Mouse (Mus musculus) stomach, embryonic 14.5 days (tissue): ENCODE results near the gene Casp7. TPM values are rescaled to one million over a fixed set of nuclear protein-coding genes. Genes with fewer than 3 reads are reported as not detected.

ENCODE experiments used
- ATAC-seq: fragments of 200-750 bp; cut with Nextera tagmentation; 2 replicates; pipeline ENCODE4 v1.8.0; 2017; ENCODE audit warnings: low read depth, moderate TSS enrichment; ENCODE audit not compliant: insufficient number of reproducible peaks, insufficient read depth, low FRiP score
- H3K27ac ChIP-seq: fragments of 300-500 bp; sonication (generic); 2 replicates; pipeline ENCODE4 v1.5.1; 2014; ENCODE audit warnings: mild to moderate bottlenecking, low read length, moderate library complexity, mixed read lengths
- H3K27me3 ChIP-seq: fragments of 300-500 bp; sonication (generic); 2 replicates; pipeline ENCODE4 v1.6.1; 2014; ENCODE audit warnings: low read length, control low read depth, mixed read lengths; ENCODE audit not compliant: control insufficient read depth, insufficient read depth
- H3K36me3 ChIP-seq: fragments of 300-500 bp; sonication (generic); 2 replicates; pipeline ENCODE4 v1.6.1; 2014; ENCODE audit warnings: mild to moderate bottlenecking, control low read depth, low read length, moderate library complexity, mixed read lengths; ENCODE audit not compliant: control insufficient read depth, insufficient read depth
- H3K4me1 ChIP-seq: fragments of 300-500 bp; sonication (generic); 2 replicates; pipeline ENCODE4 v1.6.1; 2014; ENCODE audit warnings: low read length, control low read depth, mixed read lengths; ENCODE audit not compliant: control insufficient read depth, insufficient read depth
- H3K4me2 ChIP-seq: fragments of 300-500 bp; sonication (generic); replicated peaks from 2 replicates; pipeline ENCODE4 v1.6.1; 2014; ENCODE audit warnings: low read depth, low read length, control low read depth
- H3K4me3 ChIP-seq: fragments of 300-500 bp; sonication (generic); 2 replicates; pipeline ENCODE4 v1.5.1; 2014; ENCODE audit warnings: low read depth, low read length, control low read depth
- H3K9ac ChIP-seq: fragments of 300-500 bp; sonication (generic); replicated peaks from 2 replicates; pipeline ENCODE4 v1.6.1; 2014; ENCODE audit warnings: low read depth, mild to moderate bottlenecking, control low read depth, low read length, moderate library complexity, mixed read lengths
- H3K9me3 ChIP-seq: fragments of 300-500 bp; sonication (generic); 2 replicates; pipeline ENCODE4 v1.6.1; 2016; ENCODE audit warnings: low read depth, low read length, control low read depth; ENCODE audit not compliant: control insufficient read depth
- WGBS: fragments of 180-500 bp; shearing (Covaris S2); extraction: QIAGEN DNeasy Blood & Tissue Kit; methylation state at CpG from one replicate; pipeline ENCODE4 v1.1.7; 2014; 5-methylcytosine and 5-hydroxymethylcytosine counted together
- polyA plus RNA-seq: library from polyadenylated mRNA; unstranded; fragments of >200 nt; fragmentation: Nextera tagmentation; extraction: Ambion mirVana; gene quantifications from 2 replicates; pipeline ENCODE4 v1.2.1, GENCODE M21; 2014

Gene Casp7
- polyA plus RNA-seq, 1 experiment from 2014 or later, result 31.3 TPM

DNA sequence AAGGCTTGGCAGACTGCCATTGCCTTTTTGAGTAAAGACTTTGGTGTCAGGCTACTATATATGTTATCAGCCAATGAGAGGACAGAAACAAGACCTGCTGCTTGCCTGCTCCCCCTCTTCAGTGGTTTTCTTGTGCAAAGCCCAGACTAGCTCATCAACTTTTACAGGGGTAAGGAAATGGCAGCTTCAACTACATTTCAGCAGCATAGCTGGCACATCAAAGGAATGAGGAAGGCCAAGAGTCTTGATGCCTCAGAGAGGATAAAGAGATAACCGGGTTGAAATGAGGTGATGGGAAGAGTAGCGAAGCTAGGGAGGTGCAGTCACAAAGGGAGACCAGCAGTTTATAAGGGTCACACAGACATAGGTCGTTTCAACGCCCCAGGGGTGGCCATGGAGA, 60.6 kb downstream of the Casp7 start:
- no peak for ATAC-seq
- no peak overlapping the region for H3K27ac ChIP-seq
- H3K36me3 ChIP-seq, result no peaks in the 10 kb centered on the region
- no peaks in the 10 kb centered on the region for H3K9me3 ChIP-seq
- WGBS, result 84% methylated on average over 4 of the region's 4 CpGs
- no peak overlapping the region for H3K4me2 ChIP-seq
- no peak overlapping the region for H3K9ac ChIP-seq
- H3K4me3 ChIP-seq, result no peak overlapping the region
- H3K27me3 ChIP-seq, result no peaks in the 10 kb centered on the region
- H3K4me1 ChIP-seq, result peaks cover 13% of the 10 kb centered on the region

GRCm38 (mm10) chr19:56459154-56460050, 62.5 kb downstream of the Casp7 start:
- Histone ChIP-seq H3K9me3 (no peaks in the 10 kb centered on the region), H3K4me2 (no peak overlapping the region), H3K9ac (no peak overlapping the region), H3K36me3 (no peaks in the 10 kb centered on the region), H3K27me3 (no peaks in the 10 kb centered on the region), H3K27ac (no peak overlapping the region), H3K4me3 (no peak overlapping the region), H3K4me1 (peaks cover 13% of the 10 kb centered on the region; the same call in 1 of the 2 replicates)
- WGBS, result 83% methylated on average over 10 of the region's 10 CpGs
- no peak for ATAC-seq

GRCm38 (mm10) chr19:56460241-56460640, 63.3 kb downstream of the Casp7 start:
- no peaks in the 10 kb centered on the region for H3K27me3 ChIP-seq
- H3K27ac ChIP-seq, result no peak overlapping the region
- no peak overlapping the region for H3K4me2 ChIP-seq
- 74% methylated on average over 2 of the region's 2 CpGs for WGBS
- H3K4me3 ChIP-seq, result no peak overlapping the region
- H3K9me3 ChIP-seq, result no peaks in the 10 kb centered on the region
- no peaks in the 10 kb centered on the region for H3K36me3 ChIP-seq
- no peak overlapping the region for H3K9ac ChIP-seq
- no peak for ATAC-seq
- H3K4me1 ChIP-seq, result peaks cover 13% of the 10 kb centered on the region; the same call in 1 of the 2 replicates

- Histone ChIP-seq H3K4me1 (peaks cover 11% of the 10 kb centered on the region; the same call in 1 of the 2 replicates), H3K9ac (no peak within 1 kb of the TSS), H3K27ac (no peak within 1 kb of the TSS), H3K36me3 (no peaks in the 10 kb centered on the region), H3K27me3 (no peaks in the 10 kb centered on the region), H3K4me2 (no peak within 1 kb of the TSS), H3K4me3 (no peak within 1 kb of the TSS), H3K9me3 (no peaks in the 10 kb centered on the region)
- no peak for ATAC-seq
- 60% methylated on average over 10 of the region's 10 CpGs for WGBS
Observed at GRCm38 (mm10) chr19:56461522-56462101, 64.7 kb downstream of the Casp7 start, which contains the start of gene Plekhs1. TSS of gene Plekhs1 (plus strand) at chr19:56461640.

GRCm38 (mm10) chr19:56462786-56463185, 65.9 kb downstream of the Casp7 start:
- H3K4me2 ChIP-seq, result no peak overlapping the region
- H3K4me3 ChIP-seq, result no peak overlapping the region
- no peak overlapping the region for H3K27ac ChIP-seq
- 64% methylated on average over 4 of the region's 4 CpGs for WGBS
- H3K36me3 ChIP-seq, result no peaks in the 10 kb centered on the region
- no peaks in the 10 kb centered on the region for H3K9me3 ChIP-seq
- H3K27me3 ChIP-seq, result no peaks in the 10 kb centered on the region
- ATAC-seq, result no peak
- H3K4me1 ChIP-seq, result peaks cover 7% of the 10 kb centered on the region; the same call in 1 of the 2 replicates
- H3K9ac ChIP-seq, result no peak overlapping the region

DNA sequence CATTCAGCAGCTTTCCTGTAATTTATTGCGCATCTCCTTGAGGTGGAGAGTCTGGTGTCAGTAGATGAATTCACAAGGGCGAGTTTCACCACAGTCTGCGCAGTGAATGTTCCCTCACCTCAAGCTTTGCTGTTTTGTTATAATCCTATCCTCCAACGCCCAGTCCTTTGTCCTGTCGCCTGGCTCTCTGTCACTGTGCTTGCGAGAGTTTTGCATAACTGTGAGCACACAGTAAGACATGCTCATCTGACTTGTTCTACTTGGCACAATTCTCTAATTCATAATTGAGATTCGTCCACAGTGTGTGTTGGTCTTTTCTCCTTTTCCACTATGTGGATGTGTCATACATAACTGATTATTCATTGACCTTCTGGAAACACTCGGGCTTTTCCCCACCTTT, 69.6 kb downstream of the Casp7 start:
- Histone ChIP-seq H3K9me3 (no peaks in the 10 kb centered on the region), H3K27me3 (no peaks in the 10 kb centered on the region), H3K36me3 (no peaks in the 10 kb centered on the region), H3K9ac (no peak overlapping the region), H3K27ac (no peak overlapping the region), H3K4me2 (no peak overlapping the region), H3K4me3 (no peak overlapping the region), H3K4me1 (peaks cover 9% of the 10 kb centered on the region; the same call in 1 of the 2 replicates)
- 75% methylated on average over 8 of the region's 8 CpGs for WGBS
- no peak for ATAC-seq

DNA sequence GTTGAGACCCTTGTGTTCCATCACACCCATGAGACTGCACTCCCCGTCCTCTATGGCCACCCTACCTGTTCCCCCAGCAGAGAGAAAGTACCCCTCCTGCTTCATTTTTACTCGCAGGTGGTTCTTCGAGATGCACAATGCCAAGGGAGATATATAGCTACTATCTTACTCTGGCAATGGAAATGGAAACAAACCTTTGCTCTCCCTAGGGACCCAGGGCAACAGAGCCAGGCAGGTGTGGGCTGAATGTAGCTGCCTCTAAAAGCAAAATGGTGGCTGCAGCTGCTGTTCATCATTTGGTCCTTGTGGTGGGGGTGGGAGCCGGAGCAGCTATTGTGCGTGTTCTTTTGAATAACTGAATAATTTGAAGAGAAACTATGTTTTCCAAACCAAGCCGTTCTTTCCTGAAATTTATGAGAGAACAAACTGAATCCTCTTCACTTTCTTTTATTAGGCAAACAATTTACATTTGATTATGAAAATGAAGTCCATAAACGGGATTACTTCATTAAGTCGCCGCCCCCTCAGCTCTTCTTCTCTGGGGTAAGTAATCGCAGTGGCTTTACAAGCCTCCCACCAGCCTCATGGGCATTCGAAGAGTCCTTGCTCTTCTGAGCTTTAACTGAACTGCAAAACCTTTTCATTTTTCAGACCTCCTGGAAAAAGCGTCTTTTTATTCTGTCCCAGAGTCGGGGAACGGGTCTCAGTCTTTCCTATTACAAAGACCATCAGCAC, 73.5 kb downstream of the Casp7 start:
- no peak for ATAC-seq
- H3K4me2 ChIP-seq, result no peak overlapping the region
- H3K9ac ChIP-seq, result no peak overlapping the region
- WGBS, result 83% methylated on average over 14 of the region's 14 CpGs
- H3K27ac ChIP-seq, result no peak overlapping the region
- H3K36me3 ChIP-seq, result no peaks in the 10 kb centered on the region
- H3K9me3 ChIP-seq, result no peaks in the 10 kb centered on the region
- 0 out of 2 replicates have a peak, but pooled peaks cover 3% of the 10 kb centered on the region for H3K4me1 ChIP-seq
- H3K4me3 ChIP-seq, result no peak overlapping the region
- no peaks in the 10 kb centered on the region for H3K27me3 ChIP-seq

GRCm38 (mm10) chr19:56471934-56472333, 75.0 kb downstream of the Casp7 start:
- no peaks in the 10 kb centered on the region for H3K36me3 ChIP-seq
- no peaks in the 10 kb centered on the region for H3K9me3 ChIP-seq
- no peak overlapping the region for H3K9ac ChIP-seq
- no peak for ATAC-seq
- 0 out of 2 replicates have a peak, but pooled peaks cover 3% of the 10 kb centered on the region for H3K4me1 ChIP-seq
- H3K27me3 ChIP-seq, result no peaks in the 10 kb centered on the region
- no peak overlapping the region for H3K27ac ChIP-seq
- H3K4me3 ChIP-seq, result no peak overlapping the region
- WGBS, result 88% methylated on average over 10 of the region's 10 CpGs
- no peak overlapping the region for H3K4me2 ChIP-seq
